Mouse (Mus musculus): ENCODE data around the gene Wif1. TPM values are rescaled to one million over a fixed set of nuclear protein-coding genes. Genes with fewer than 3 reads are reported as not detected.

The Wif1 gene
- 5.8 and 9.4 TPM in 2 replicates for polyA plus RNA-seq (2012; rRNA removed)

DNA sequence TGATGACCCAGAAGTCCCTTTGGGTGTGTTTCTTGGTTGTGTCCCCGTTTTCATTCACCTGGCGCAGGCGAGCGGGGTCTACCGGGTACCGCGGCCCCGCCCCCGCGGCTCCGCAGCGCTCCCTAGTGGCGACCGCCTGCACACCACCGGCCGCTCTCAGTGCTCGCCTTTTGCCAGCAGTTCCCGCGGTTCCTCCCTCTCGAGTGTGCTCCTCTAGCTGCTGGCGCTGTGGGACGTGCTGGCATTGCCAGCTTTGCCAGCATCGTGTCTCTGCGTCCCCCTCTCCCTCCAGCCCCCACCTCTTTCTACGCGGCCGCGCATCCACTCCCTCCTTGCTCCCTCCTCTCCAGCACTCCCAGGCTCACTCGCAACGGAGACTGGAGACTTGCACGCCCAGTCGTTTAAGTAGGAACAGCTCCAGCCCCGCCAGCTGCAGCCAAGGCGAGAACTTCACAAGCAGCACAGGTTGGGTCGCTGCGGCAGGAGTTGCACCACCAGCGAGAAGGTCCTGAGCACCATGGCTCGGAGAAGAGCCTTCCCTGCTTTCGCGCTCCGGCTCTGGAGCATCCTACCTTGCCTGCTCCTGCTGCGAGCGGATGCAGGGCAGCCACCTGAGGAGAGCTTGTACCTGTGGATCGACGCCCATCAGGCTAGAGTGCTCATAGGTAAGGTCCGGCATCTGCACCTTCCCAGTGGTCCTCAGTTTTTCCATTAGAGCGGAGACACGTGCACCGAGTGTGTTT lies at the start of gene Wif1:
Gene Wif1 (plus strand): TSS at position 135 of the 743 bp plus-strand sequence.

Other genes starting within 250 kb of the Wif1 start
- gene Msrb3, start 134.9 kb upstream of the Wif1 start, polyA plus RNA-seq (2012; rRNA removed): 5.1 and 7.5 TPM in 2 replicates
- 15.5 and 16.9 TPM in 2 replicates for gene Lemd3, start 54.6 kb upstream of the Wif1 start, polyA plus RNA-seq (2012; rRNA removed)